Mouse (Mus musculus) embryo, embryonic 11.5 days (tissue): ENCODE results near the gene Btbd2.

Experiments used
- DNase-seq: peaks from one replicate; pipeline ENCODE4 v3.0.0-alpha.2; 2012; ENCODE audit warnings: low read depth, low spot score

Gene Btbd2

DNA sequence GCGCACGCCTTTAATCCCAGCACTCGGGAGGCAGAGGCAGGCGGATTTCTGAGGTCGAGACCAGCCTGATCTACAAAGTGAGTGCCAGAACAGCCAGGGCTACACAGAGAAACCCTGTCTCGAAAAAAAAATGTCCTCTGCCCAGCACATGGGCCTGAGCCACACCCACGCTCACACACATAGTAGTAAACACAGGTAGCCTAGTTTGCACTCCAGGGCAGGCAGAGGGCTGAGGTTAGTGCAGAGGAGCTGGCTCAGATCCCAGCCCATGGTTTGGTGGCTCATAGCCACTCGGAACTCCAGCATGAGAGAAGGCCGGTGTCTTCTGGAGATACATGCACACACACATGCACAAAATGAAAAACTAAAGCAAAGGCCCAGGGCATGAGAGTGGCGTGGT is 9.9 kb downstream of the Btbd2 start:
- no peak for DNase-seq

DNA sequence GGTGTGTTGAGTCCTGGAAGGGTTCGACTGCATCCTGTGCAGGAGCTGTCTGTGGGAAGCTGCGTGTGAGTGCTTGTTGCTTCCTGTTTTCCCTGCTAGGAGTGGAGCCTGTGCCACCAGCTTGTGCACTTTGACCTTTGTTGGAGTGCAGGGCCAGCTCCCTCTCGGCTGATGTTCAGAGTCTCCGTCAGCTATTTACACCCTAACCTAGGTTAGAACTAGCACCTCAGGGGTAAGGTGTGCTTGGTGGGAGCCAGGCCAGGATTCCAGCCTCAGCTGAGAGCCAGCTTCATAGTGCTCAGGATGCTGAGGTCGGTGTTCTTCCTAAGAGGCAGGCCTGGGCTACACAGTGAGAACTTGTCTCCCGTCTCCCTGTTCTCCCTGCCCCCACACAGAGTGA is 21.5 kb downstream of the Btbd2 start:
- no peak for DNase-seq

GRCm38 (mm10) chr10:80628925-80629324 is 27.9 kb downstream of the Btbd2 start:
- DNase-seq, result no peak

DNA sequence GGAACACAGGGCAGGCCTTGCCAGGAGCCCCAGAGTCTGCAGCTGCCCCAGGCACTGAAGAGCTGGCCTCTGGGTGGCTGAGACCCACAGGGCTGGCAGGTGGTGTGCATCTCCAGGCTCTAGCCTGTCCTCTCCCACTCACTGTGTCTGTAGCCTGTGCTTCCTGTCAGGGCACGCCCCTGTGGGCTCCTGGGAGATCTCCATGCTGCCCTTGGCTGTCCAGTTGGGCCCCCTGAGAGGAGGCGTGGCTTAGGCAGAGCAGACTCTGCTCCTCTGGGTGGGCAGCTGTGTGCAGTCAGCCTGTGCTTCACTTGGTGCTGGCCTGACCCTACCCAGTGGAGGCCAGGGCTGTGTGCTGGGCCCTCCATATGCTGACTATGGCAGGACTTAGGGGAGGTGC is 29.2 kb downstream of the Btbd2 start:
- no peak for DNase-seq

DNA sequence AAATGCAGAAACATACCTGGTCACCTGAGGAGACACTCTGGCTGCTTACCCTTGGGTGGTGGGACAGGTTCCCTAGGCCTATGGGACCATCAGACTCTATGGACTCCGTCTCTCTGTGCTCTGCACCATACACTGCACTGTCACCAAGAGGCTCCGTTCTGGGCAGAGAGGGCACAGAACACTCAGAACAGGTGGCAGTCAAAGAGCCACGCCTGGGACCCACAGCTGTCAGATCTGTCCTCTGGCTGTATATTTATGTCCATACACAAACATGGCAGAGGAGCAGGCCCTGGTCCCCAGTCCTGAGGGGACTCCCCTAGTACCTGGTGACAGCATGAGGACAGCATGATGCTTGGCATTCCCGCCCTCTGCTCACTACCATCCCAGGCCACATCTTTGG is 31.1 kb downstream of the Btbd2 start:
- no peak for DNase-seq

DNA sequence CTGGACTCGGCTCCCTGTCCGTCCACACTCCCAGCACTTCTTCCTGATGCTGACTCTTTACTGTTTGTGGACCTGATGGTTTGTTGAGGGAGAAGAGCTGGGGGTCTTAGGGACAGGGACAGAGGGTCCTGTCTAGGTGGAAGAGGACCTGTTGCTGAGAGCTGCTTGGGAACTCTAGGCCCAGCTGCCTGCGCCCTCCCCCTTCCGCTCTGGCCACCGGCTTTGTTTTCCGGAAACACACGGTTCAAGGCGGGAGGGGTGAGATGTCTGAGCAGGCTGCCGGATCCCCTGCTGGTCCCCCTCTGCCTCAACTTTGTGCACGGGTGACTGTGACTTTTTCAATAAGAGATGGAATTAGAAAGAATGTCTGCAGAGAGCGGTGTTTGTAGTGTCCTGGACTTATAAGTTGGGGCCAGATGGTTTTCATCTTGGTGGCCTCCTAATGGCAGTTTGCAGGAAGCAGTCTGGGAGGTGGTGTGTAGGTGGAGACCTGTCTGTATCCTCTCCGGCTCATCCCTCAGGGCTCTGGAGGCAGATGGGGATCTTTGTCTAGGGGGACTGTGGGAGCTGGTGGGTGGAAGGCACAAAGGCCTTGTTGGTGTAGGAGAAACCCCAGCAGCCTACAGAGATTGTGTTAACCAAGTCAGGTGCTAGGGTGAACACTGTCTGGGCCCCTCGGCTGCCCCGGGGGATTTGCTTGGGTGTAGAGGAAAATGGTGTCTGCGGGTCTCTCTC is 33.2 kb downstream of the Btbd2 start:
- DNase-seq, result no peak

GRCm38 (mm10) chr10:80622661-80623456 is 34.0 kb downstream of the Btbd2 start, which contains the start of gene Csnk1g2:
Gene Csnk1g2 (plus strand): TSS chr10:80622838.
- no peak for DNase-seq

- DNase-seq, result peak; percentile 100
These were observed 34.8 kb downstream of the Btbd2 start for GRCm38 (mm10) chr10:80621940-80622660.

- no peak for DNase-seq
These were observed 35.3 kb downstream of the Btbd2 start for GRCm38 (mm10) chr10:80621690-80621939.

DNA sequence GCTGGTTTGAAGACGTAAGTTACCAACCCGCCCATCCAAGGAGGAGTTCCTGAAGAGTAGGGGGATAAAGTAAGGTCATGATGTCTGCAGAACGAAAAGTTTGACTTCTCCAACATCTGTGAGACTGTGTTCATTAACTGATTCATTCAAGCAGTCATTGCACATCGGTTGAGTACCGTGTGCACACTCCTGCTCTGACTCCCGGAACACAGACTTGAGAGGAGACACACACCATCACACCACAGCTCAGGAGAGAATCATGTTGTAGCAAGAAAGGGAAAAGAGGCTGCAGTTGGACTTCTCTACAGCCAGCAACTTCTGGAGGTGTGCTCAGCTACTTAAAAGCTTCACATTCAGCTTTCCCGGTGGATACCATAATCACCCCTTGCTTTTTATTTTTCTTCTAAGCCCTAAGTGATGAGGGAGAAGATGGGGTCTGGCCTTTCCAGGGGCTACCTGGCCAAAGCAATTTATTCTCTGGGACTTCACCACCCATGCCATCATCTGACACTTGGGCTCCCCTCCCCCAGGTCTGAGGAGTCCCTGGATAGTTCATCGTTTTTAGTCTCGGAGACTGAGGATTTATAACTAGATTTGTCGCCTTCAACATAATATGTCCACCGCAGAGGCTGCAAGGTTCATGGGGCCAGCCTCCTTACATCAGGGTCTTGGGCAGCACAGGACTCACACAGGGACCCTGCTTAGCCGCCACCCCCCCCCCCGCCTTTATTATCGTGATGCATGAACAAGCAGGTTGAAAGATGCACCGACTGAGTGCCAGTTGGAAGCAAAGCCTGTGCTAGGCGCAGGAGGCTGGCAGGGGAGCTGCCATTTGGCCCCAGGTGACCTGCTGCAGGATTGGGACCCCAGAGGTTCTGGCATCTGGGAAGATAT is 35.8 kb downstream of the Btbd2 start:
- no peak for DNase-seq

- no peak for DNase-seq
These were observed 36.5 kb downstream of the Btbd2 start for GRCm38 (mm10) chr10:80620365-80620764.

- DNase-seq, result no peak
These were observed 37.2 kb downstream of the Btbd2 start for GRCm38 (mm10) chr10:80619465-80620244.

- DNase-seq, result no peak
These were observed 38.7 kb downstream of the Btbd2 start for GRCm38 (mm10) chr10:80618181-80618580.

DNA sequence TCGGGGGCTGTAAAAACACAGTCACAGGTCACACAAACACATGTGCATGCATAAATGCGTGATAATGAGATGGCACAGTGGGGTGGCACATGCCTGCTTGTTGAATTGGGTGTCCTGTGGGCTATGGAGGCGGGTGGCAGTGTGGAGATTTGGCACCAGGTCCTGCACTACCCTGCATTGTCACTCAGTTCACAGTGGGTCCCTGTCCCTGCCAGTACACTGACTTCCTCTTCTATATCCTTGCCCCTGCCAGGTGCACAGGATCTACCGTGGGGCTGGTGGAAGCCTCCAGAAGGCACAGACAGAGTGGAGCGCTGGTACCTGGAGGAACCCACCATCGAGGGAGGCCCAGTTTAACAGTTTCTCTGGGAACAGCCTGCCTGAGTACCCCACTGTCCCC is 42.5 kb downstream of the Btbd2 start:
- DNase-seq, result no peak

DNA sequence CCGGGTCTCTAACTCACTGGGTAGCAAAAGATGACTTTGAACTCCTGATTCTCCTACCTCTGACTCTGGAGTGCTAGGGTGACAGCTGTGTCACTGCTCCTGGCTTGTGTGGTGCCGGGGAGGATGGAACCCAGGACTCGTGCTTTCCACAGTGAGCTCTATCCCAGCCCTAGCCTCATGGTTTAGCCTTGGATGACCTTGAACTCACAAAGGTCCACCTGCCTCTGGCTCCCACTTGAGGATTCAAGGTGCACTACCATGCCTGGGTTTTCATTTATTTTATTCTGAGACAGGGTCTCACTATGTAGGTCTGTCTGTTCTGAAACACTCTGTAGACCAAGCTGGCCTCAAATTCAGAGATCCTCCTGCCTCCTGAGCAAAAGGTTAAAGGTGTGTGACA is 43.0 kb downstream of the Btbd2 start:
- DNase-seq, result no peak

GRCm38 (mm10) chr10:80611905-80612304 is 45.0 kb downstream of the Btbd2 start:
- no peak for DNase-seq

GRCm38 (mm10) chr10:80611024-80611423 is 45.8 kb downstream of the Btbd2 start:
- no peak for DNase-seq

DNA sequence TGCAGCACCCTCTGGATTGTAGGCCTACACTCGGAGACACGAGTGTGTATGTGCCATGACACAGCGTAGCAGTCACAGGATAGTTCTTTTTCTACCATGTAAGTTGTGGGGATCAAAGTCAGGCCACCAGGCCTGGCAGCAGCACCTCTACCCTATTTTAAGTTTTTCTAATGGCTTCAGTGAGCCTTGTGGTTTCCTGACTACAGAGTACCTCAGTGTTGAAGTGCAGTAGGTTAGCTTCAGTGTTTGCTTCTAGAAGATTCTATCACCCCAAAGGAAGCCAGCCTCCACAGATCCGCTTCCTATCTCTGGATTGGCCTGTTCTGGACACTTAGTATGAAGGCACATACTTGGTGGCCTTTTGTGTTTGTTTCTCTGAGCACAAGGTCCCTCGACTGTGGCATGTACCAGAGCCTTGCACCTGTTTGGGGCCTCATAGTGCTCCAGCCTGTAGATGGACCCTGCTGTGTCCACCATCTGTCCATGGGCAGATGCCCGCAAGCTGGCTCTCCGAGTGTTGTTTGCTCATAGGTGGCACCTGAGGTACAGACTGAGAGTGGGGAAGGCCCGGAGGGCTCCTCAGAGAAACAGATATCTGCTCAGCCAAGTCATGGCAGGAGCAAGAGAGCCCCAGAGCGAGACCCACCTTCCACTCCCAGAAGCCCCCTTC is 46.6 kb downstream of the Btbd2 start:
- no peak for DNase-seq

- DNase-seq, result no peak
These were observed 47.5 kb downstream of the Btbd2 start for GRCm38 (mm10) chr10:80609269-80609924.

DNA sequence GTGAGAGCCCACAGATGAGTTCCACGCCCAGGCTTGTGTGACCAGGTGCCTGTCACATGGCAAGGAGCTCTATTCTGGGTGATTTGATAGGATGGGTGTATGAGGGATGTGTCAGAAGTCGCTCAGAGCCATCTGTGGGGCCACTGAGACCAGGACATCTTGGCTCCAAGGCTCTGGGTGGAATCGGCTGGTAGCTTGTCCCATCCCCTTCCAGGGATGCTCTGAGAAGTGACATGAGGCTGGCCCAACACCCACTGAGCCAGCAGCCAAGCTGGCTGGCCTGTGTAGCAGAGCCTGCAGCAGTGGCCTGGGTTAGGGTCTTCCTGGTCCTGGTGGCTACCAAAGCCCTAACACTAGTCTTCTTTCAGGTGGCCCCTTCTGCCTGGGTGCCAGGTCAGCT is 48.4 kb downstream of the Btbd2 start:
- DNase-seq, result no peak
